Mouse (Mus musculus) spleen, adult 2 months (tissue): Measurements from ENCODE around the gene Chka.

ENCODE experiments used
- CTCF ChIP-seq: fragments of 200-500 bp; IDR thresholded peaks from 2 replicates; pipeline ENCODE4 v1.5.1; 2011; ENCODE audit warnings: mild to moderate bottlenecking, inconsistent platforms; ENCODE audit not compliant: insufficient read depth, insufficient read length, insufficient replicate concordance; ENCODE audit errors: extremely low read depth
- POLR2A ChIP-seq: fragments of 200-500 bp; IDR thresholded peaks from 2 replicates; pipeline ENCODE4 v1.6.1; 2011; ENCODE audit warnings: low read depth, low read length, inconsistent platforms

DNA sequence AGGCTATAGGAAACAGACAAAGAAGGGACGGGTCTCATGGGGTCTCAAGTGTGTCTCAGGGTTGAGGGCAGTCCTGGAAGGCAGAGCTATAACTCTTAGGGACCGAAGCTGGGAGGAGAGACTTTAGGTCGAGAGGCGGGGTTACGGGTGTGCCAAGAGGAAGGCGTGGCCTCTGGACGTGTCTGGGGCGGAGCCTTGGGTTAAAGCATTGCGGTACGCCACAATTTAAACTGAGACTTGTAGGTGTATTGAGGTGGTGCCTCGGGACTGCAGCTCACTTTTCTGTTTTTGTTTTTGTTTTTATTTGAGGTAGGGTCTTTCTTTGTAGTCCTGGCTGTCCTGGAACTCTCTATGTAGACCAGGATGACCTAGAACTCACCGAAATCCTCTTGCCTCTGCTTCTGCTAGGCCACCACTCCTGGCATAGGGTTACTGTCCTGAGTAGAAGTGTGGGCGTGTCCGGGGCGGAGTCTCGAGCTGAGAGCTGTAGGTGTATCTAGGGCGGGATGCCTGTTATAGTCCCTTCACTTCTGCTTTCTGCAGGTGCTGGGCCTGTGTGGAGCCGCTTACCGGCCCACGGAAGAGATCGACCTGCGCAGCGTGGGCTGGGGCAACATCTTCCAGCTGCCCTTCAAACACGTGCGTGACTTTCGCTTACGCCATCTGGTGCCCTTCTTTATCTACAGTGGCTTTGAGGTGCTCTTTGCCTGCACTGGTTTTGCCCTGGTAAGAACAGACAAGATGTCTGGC is 91.6 kb downstream of the Chka start:
- peak; percentile 23; the same call in 1 of the 2 replicates for TF ChIP-seq POLR2A
- TF ChIP-seq CTCF: no peak
